Mouse (Mus musculus): Measurements from ENCODE around the gene Slc25a26. TPM values are rescaled to one million over a fixed set of nuclear protein-coding genes. Genes with fewer than 3 reads are reported as not detected.

Slc25a26 gene
- polyA plus RNA-seq, 1 experiment: 26.7 TPM

GRCm38 (mm10) chr6:94509220-94509619, 9.1 kb downstream of the Slc25a26 start:
- Histone ChIP-seq H3K27ac (ENCODE audit: control insufficient read depth, insufficient read depth, low read depth, low read length) (no peak overlapping the region), H3K4me1 (ENCODE audit: control insufficient read depth, insufficient read depth, low read length) (no peaks in the 10 kb centered on the region), H3K4me3 (ENCODE audit: control insufficient read depth, low read depth, low read length) (no peak overlapping the region), H3K27me3 (ENCODE audit: control insufficient read depth, insufficient read depth, low read length) (no peaks in the 10 kb centered on the region), H3K36me3 (ENCODE audit: control insufficient read depth, insufficient read depth, low read length) (no peaks in the 10 kb centered on the region; the same call in 1 of the 2 replicates)
- TF ChIP-seq POLR2A (IDR thresholded peaks at IDR 0.05; ENCODE audit: control insufficient read depth, low read depth, low read length) (no peak), CTCF (IDR thresholded peaks at IDR 0.05; ENCODE audit: control insufficient read depth, insufficient read depth, insufficient replicate concordance, low read depth, low read length) (no peak)

- no peak overlapping the region for H3K27ac ChIP-seq (ENCODE audit: control insufficient read depth, insufficient read depth, low read depth, low read length)
- peaks cover 8% of the 10 kb centered on the region for H3K4me1 ChIP-seq (ENCODE audit: control insufficient read depth, insufficient read depth, low read length)
- no peaks in the 10 kb centered on the region for H3K27me3 ChIP-seq (ENCODE audit: control insufficient read depth, insufficient read depth, low read length)
- H3K4me3 ChIP-seq (ENCODE audit: control insufficient read depth, low read depth, low read length): no peak overlapping the region
- H3K36me3 ChIP-seq (ENCODE audit: control insufficient read depth, insufficient read depth, low read length): no peaks in the 10 kb centered on the region
- TF ChIP-seq POLR2A (IDR thresholded peaks at IDR 0.05; ENCODE audit: control insufficient read depth, low read depth, low read length) (no peak), CTCF (IDR thresholded peaks at IDR 0.05; ENCODE audit: control insufficient read depth, insufficient read depth, insufficient replicate concordance, low read depth, low read length) (no peak)
Measured at GRCm38 (mm10) chr6:94518171-94518570, 18.0 kb downstream of the Slc25a26 start.

- Histone ChIP-seq H3K27ac (ENCODE audit: control insufficient read depth, insufficient read depth, low read depth, low read length) (no peak overlapping the region), H3K27me3 (ENCODE audit: control insufficient read depth, insufficient read depth, low read length) (no peaks in the 10 kb centered on the region), H3K36me3 (ENCODE audit: control insufficient read depth, insufficient read depth, low read length) (no peaks in the 10 kb centered on the region), H3K4me1 (ENCODE audit: control insufficient read depth, insufficient read depth, low read length) (peaks cover 8% of the 10 kb centered on the region), H3K4me3 (ENCODE audit: control insufficient read depth, low read depth, low read length) (no peak overlapping the region)
- TF ChIP-seq POLR2A (IDR thresholded peaks at IDR 0.05; ENCODE audit: control insufficient read depth, low read depth, low read length) (no peak), CTCF (IDR thresholded peaks at IDR 0.05; ENCODE audit: control insufficient read depth, insufficient read depth, insufficient replicate concordance, low read depth, low read length) (no peak)
Measured at GRCm38 (mm10) chr6:94524335-94524734, 24.2 kb downstream of the Slc25a26 start.

GRCm38 (mm10) chr6:94530756-94531155, 30.6 kb downstream of the Slc25a26 start:
- TF ChIP-seq CTCF (IDR thresholded peaks at IDR 0.05; ENCODE audit: control insufficient read depth, insufficient read depth, insufficient replicate concordance, low read depth, low read length): no peak
- TF ChIP-seq POLR2A (IDR thresholded peaks at IDR 0.05; ENCODE audit: control insufficient read depth, low read depth, low read length): no peak
- no peaks in the 10 kb centered on the region for H3K27me3 ChIP-seq (ENCODE audit: control insufficient read depth, insufficient read depth, low read length)
- no peak overlapping the region for H3K27ac ChIP-seq (ENCODE audit: control insufficient read depth, insufficient read depth, low read depth, low read length)

GRCm38 (mm10) chr6:94532086-94532485, 32.0 kb downstream of the Slc25a26 start:
- H3K4me3 ChIP-seq (ENCODE audit: control insufficient read depth, low read depth, low read length): no peak overlapping the region
- no peaks in the 10 kb centered on the region for H3K27me3 ChIP-seq (ENCODE audit: control insufficient read depth, insufficient read depth, low read length)
- no peak overlapping the region for H3K27ac ChIP-seq (ENCODE audit: control insufficient read depth, insufficient read depth, low read depth, low read length)
- H3K4me1 ChIP-seq (ENCODE audit: control insufficient read depth, insufficient read depth, low read length): no peaks in the 10 kb centered on the region
- H3K36me3 ChIP-seq (ENCODE audit: control insufficient read depth, insufficient read depth, low read length): no peaks in the 10 kb centered on the region
- TF ChIP-seq CTCF (IDR thresholded peaks at IDR 0.05; ENCODE audit: control insufficient read depth, insufficient read depth, insufficient replicate concordance, low read depth, low read length): no peak
- no peak for TF ChIP-seq POLR2A (IDR thresholded peaks at IDR 0.05; ENCODE audit: control insufficient read depth, low read depth, low read length)

More at GRCm38 (mm10) chr6:94530756-94531155, 30.6 kb downstream of the Slc25a26 start:
- Histone ChIP-seq H3K4me1 (ENCODE audit: control insufficient read depth, insufficient read depth, low read length) (no peaks in the 10 kb centered on the region), H3K4me3 (ENCODE audit: control insufficient read depth, low read depth, low read length) (no peak overlapping the region), H3K36me3 (ENCODE audit: control insufficient read depth, insufficient read depth, low read length) (no peaks in the 10 kb centered on the region)

- no peaks in the 10 kb centered on the region for H3K4me1 ChIP-seq (ENCODE audit: control insufficient read depth, insufficient read depth, low read length)
- no peaks in the 10 kb centered on the region for H3K27me3 ChIP-seq (ENCODE audit: control insufficient read depth, insufficient read depth, low read length)
- H3K4me3 ChIP-seq (ENCODE audit: control insufficient read depth, low read depth, low read length): no peak overlapping the region
- H3K27ac ChIP-seq (ENCODE audit: control insufficient read depth, insufficient read depth, low read depth, low read length): no peak overlapping the region
- no peaks in the 10 kb centered on the region for H3K36me3 ChIP-seq (ENCODE audit: control insufficient read depth, insufficient read depth, low read length)
- TF ChIP-seq POLR2A (IDR thresholded peaks at IDR 0.05; ENCODE audit: control insufficient read depth, low read depth, low read length) (no peak), CTCF (IDR thresholded peaks at IDR 0.05; ENCODE audit: control insufficient read depth, insufficient read depth, insufficient replicate concordance, low read depth, low read length) (no peak)
Measured at GRCm38 (mm10) chr6:94536478-94536877, 36.3 kb downstream of the Slc25a26 start.

- Histone ChIP-seq H3K27me3 (ENCODE audit: control insufficient read depth, insufficient read depth, low read length) (no peaks in the 10 kb centered on the region), H3K4me1 (ENCODE audit: control insufficient read depth, insufficient read depth, low read length) (no peaks in the 10 kb centered on the region), H3K27ac (ENCODE audit: control insufficient read depth, insufficient read depth, low read depth, low read length) (no peak overlapping the region), H3K36me3 (ENCODE audit: control insufficient read depth, insufficient read depth, low read length) (no peaks in the 10 kb centered on the region), H3K4me3 (ENCODE audit: control insufficient read depth, low read depth, low read length) (no peak overlapping the region)
- TF ChIP-seq POLR2A (IDR thresholded peaks at IDR 0.05; ENCODE audit: control insufficient read depth, low read depth, low read length) (no peak), CTCF (IDR thresholded peaks at IDR 0.05; ENCODE audit: control insufficient read depth, insufficient read depth, insufficient replicate concordance, low read depth, low read length) (no peak)
Measured at GRCm38 (mm10) chr6:94537652-94538051, 37.5 kb downstream of the Slc25a26 start.

- H3K4me3 ChIP-seq (ENCODE audit: control insufficient read depth, low read depth, low read length): no peak overlapping the region
- no peak for TF ChIP-seq POLR2A (IDR thresholded peaks at IDR 0.05; ENCODE audit: control insufficient read depth, low read depth, low read length)
- no peaks in the 10 kb centered on the region for H3K4me1 ChIP-seq (ENCODE audit: control insufficient read depth, insufficient read depth, low read length)
- no peaks in the 10 kb centered on the region for H3K36me3 ChIP-seq (ENCODE audit: control insufficient read depth, insufficient read depth, low read length)
- H3K27ac ChIP-seq (ENCODE audit: control insufficient read depth, insufficient read depth, low read depth, low read length): no peak overlapping the region
- no peaks in the 10 kb centered on the region for H3K27me3 ChIP-seq (ENCODE audit: control insufficient read depth, insufficient read depth, low read length)
Measured at GRCm38 (mm10) chr6:94540090-94540489, 40.0 kb downstream of the Slc25a26 start.

Measured in testis, adult 2 months (tissue).